Mouse (Mus musculus): ENCODE results near the gene Emc6. TPM values are rescaled to one million over a fixed set of nuclear protein-coding genes. Genes with fewer than 3 reads are reported as not detected.

Emc6 gene
- polyA plus RNA-seq, 1 experiment from 2014 or later: 133 TPM

DNA sequence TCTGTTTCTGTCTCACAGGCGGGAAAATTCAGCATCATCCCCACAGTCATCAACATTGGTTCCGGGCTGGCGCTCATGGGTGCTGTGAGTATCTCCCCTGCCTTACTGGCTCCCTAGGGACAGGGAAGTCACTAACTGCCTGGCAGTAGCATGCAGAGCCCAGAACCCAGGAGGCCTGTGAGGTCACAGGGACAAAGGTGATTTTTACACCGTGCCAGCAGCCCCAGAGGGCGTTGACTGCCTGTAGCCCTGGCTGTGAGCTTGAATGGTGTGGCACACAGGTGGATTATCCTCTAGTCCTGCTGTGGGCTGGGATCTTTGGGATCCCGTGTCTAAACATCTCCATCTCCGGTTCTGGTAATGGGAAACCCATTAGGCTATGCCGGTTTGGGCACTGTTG is 8.8 kb downstream of the Emc6 start:
- Histone ChIP-seq H3K4me1 (ENCODE audit: control insufficient read depth, insufficient read depth, low read length) (no peaks in the 10 kb centered on the region), H3K4me2 (ENCODE audit: low read length) (no peak overlapping the region), H3K36me3 (ENCODE audit: control insufficient read depth, insufficient read depth, low read length) (no peaks in the 10 kb centered on the region), H3K4me3 (ENCODE audit: low read depth, low read length) (no peak overlapping the region), H3K9me3 (replicated peaks; ENCODE audit: control insufficient read depth, low read length, poor library complexity, severe bottlenecking) (no peaks in the 10 kb centered on the region), H3K9ac (ENCODE audit: low read depth, low read length) (no peak overlapping the region), H3K27me3 (ENCODE audit: control insufficient read depth, insufficient read depth, low read depth, low read length) (no peaks in the 10 kb centered on the region), H3K27ac (ENCODE audit: low read length) (no peak overlapping the region)
- WGBS: 78% methylated on average over 8 of the region's 8 CpGs
- no peak for ATAC-seq

DNA sequence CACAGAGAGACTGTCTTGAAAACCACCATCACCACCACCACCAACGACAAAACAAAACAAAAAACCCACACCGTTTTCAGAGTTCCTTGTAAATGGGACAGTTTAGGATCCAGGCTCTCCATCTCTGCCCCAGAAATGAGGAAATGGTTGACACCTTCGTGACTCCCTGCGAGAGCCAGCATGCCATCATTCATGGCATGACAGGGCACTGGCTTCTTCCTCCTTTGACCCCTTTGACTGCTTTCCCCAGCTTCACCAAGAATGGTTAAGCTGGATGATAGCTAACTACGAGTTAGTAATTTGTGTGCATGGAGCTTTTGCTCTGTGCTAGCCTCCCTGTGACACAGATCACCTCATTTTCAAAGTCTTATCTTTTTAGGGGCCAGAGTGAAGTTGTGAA is 14.6 kb downstream of the Emc6 start:
- Histone ChIP-seq H3K4me1 (ENCODE audit: control insufficient read depth, insufficient read depth, low read length) (0 out of 2 replicates have a peak, but pooled peaks cover 3% of the 10 kb centered on the region), H3K36me3 (ENCODE audit: control insufficient read depth, insufficient read depth, low read length) (no peaks in the 10 kb centered on the region), H3K27ac (ENCODE audit: low read length) (no peak overlapping the region), H3K4me2 (ENCODE audit: low read length) (no peak overlapping the region), H3K9ac (ENCODE audit: low read depth, low read length) (no peak overlapping the region), H3K27me3 (ENCODE audit: control insufficient read depth, insufficient read depth, low read depth, low read length) (peaks cover 17% of the 10 kb centered on the region), H3K4me3 (ENCODE audit: low read depth, low read length) (no peak overlapping the region), H3K9me3 (replicated peaks; ENCODE audit: control insufficient read depth, low read length, poor library complexity, severe bottlenecking) (no peaks in the 10 kb centered on the region)
- WGBS: 82% methylated on average over 5 of the region's 5 CpGs
- no peak for ATAC-seq

- Histone ChIP-seq H3K27me3 (ENCODE audit: control insufficient read depth, insufficient read depth, low read depth, low read length) (peaks cover 17% of the 10 kb centered on the region), H3K9me3 (replicated peaks; ENCODE audit: control insufficient read depth, low read length, poor library complexity, severe bottlenecking) (no peaks in the 10 kb centered on the region), H3K4me3 (ENCODE audit: low read depth, low read length) (no peak overlapping the region), H3K36me3 (ENCODE audit: control insufficient read depth, insufficient read depth, low read length) (no peaks in the 10 kb centered on the region), H3K4me1 (ENCODE audit: control insufficient read depth, insufficient read depth, low read length) (0 out of 2 replicates have a peak, but pooled peaks cover 3% of the 10 kb centered on the region), H3K27ac (ENCODE audit: low read length) (no peak overlapping the region), H3K4me2 (ENCODE audit: low read length) (no peak overlapping the region), H3K9ac (ENCODE audit: low read depth, low read length) (no peak overlapping the region)
- WGBS: 88% methylated on average over 4 of the region's 4 CpGs
- ATAC-seq: no peak
Measured at GRCm38 (mm10) chr11:73161616-73162015, 15.2 kb downstream of the Emc6 start.

- no peak for ATAC-seq
- 24% methylated on average over 6 of the region's 6 CpGs for WGBS
- Histone ChIP-seq H3K4me1 (ENCODE audit: control insufficient read depth, insufficient read depth, low read length) (0 out of 2 replicates have a peak, but pooled peaks cover 3% of the 10 kb centered on the region), H3K4me3 (ENCODE audit: low read depth, low read length) (peak overlapping the region; percentile 41), H3K36me3 (ENCODE audit: control insufficient read depth, insufficient read depth, low read length) (no peaks in the 10 kb centered on the region), H3K27ac (ENCODE audit: low read length) (no peak overlapping the region), H3K9ac (ENCODE audit: low read depth, low read length) (peak overlapping the region; percentile 60; the same call in 1 of the 2 replicates), H3K4me2 (ENCODE audit: low read length) (peak overlapping the region; percentile 80), H3K9me3 (replicated peaks; ENCODE audit: control insufficient read depth, low read length, poor library complexity, severe bottlenecking) (no peaks in the 10 kb centered on the region), H3K27me3 (ENCODE audit: control insufficient read depth, insufficient read depth, low read depth, low read length) (peaks cover 17% of the 10 kb centered on the region)
Measured at GRCm38 (mm10) chr11:73160811-73161200, 16.0 kb downstream of the Emc6 start.

- ATAC-seq: peak; percentile 67
- Histone ChIP-seq H3K9me3 (replicated peaks; ENCODE audit: control insufficient read depth, low read length, poor library complexity, severe bottlenecking) (no peaks in the 10 kb centered on the region), H3K4me3 (ENCODE audit: low read depth, low read length) (peak within 1 kb of the TSS; percentile 41), H3K27ac (ENCODE audit: low read length) (no peak within 1 kb of the TSS), H3K27me3 (ENCODE audit: control insufficient read depth, insufficient read depth, low read depth, low read length) (peaks cover 17% of the 10 kb centered on the region), H3K9ac (ENCODE audit: low read depth, low read length) (peak within 1 kb of the TSS; percentile 60), H3K36me3 (ENCODE audit: control insufficient read depth, insufficient read depth, low read length) (no peaks in the 10 kb centered on the region), H3K4me2 (ENCODE audit: low read length) (peak within 1 kb of the TSS; percentile 80), H3K4me1 (ENCODE audit: control insufficient read depth, insufficient read depth, low read length) (0 out of 2 replicates have a peak, but pooled peaks cover 3% of the 10 kb centered on the region)
- WGBS: 2% methylated on average over 48 of the region's 49 CpGs
Measured at GRCm38 (mm10) chr11:73159957-73160810, 16.7 kb downstream of the Emc6 start, which contains the start of gene P2rx5. TSS of gene P2rx5 (plus strand) at chr11:73160421.

DNA sequence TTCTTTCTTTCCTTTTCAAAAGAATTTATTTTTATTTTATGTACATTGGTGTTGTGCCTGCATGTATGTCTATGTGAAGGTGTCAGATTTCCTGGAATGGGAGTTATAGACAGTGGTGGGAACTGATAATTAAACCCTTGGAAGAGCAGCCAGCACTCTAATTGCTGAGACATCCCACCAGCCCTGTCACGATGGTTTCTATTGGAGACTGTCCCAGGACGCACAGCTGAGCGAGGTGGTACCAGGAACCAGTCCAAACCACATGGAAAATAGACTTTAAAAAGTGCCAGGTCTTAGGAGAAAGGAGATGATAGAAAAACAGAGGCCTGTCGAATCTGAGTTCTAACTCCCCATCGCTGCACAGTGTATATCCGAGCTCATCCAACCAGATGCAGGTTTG is 21.8 kb downstream of the Emc6 start:
- ATAC-seq: no peak
- H3K4me2 ChIP-seq (ENCODE audit: low read length): no peak overlapping the region
- no peak overlapping the region for H3K27ac ChIP-seq (ENCODE audit: low read length)
- no peak overlapping the region for H3K9ac ChIP-seq (ENCODE audit: low read depth, low read length)
- WGBS: 83% methylated on average over 6 of the region's 6 CpGs
- no peaks in the 10 kb centered on the region for H3K4me1 ChIP-seq (ENCODE audit: control insufficient read depth, insufficient read depth, low read length)
- H3K4me3 ChIP-seq (ENCODE audit: low read depth, low read length): no peak overlapping the region
- H3K36me3 ChIP-seq (ENCODE audit: control insufficient read depth, insufficient read depth, low read length): no peaks in the 10 kb centered on the region
- no peaks in the 10 kb centered on the region for H3K9me3 ChIP-seq (replicated peaks; ENCODE audit: control insufficient read depth, low read length, poor library complexity, severe bottlenecking)
- H3K27me3 ChIP-seq (ENCODE audit: control insufficient read depth, insufficient read depth, low read depth, low read length): peaks cover 4% of the 10 kb centered on the region

DNA sequence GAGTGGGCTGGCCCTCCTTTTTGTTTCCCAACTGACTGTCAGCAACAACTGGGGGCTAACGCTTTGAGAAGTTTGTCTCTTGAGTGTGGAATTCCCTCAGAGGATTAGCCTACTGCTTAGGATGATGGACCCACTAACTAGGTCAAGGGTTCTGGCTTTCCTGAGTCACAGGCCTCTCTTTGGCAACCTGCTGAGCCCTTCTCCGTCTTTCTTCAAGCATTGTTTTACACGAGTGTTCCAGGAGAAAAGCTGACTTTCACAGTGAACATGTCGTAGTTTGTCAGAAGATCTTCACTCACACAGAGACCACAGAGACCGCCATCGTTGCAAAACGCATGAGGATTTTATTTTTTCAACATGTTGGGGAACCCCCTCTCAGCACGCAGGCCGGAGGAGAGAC is 28.6 kb downstream of the Emc6 start:
- Histone ChIP-seq H3K27ac (ENCODE audit: low read length) (no peak overlapping the region), H3K36me3 (ENCODE audit: control insufficient read depth, insufficient read depth, low read length) (no peaks in the 10 kb centered on the region), H3K4me2 (ENCODE audit: low read length) (no peak overlapping the region), H3K4me1 (ENCODE audit: control insufficient read depth, insufficient read depth, low read length) (no peaks in the 10 kb centered on the region), H3K27me3 (ENCODE audit: control insufficient read depth, insufficient read depth, low read depth, low read length) (no peaks in the 10 kb centered on the region), H3K9ac (ENCODE audit: low read depth, low read length) (no peak overlapping the region), H3K9me3 (replicated peaks; ENCODE audit: control insufficient read depth, low read length, poor library complexity, severe bottlenecking) (no peaks in the 10 kb centered on the region), H3K4me3 (ENCODE audit: low read depth, low read length) (no peak overlapping the region)
- no peak for ATAC-seq
- WGBS: 67% methylated on average over 9 of the region's 9 CpGs

- Histone ChIP-seq H3K9me3 (replicated peaks; ENCODE audit: control insufficient read depth, low read length, poor library complexity, severe bottlenecking) (no peaks in the 10 kb centered on the region), H3K27ac (ENCODE audit: low read length) (no peak overlapping the region), H3K27me3 (ENCODE audit: control insufficient read depth, insufficient read depth, low read depth, low read length) (no peaks in the 10 kb centered on the region), H3K9ac (ENCODE audit: low read depth, low read length) (no peak overlapping the region), H3K4me1 (ENCODE audit: control insufficient read depth, insufficient read depth, low read length) (no peaks in the 10 kb centered on the region), H3K4me3 (ENCODE audit: low read depth, low read length) (no peak overlapping the region), H3K4me2 (ENCODE audit: low read length) (no peak overlapping the region), H3K36me3 (ENCODE audit: control insufficient read depth, insufficient read depth, low read length) (no peaks in the 10 kb centered on the region)
- ATAC-seq: no peak
- 62% methylated on average over 7 of the region's 7 CpGs for WGBS
Measured at GRCm38 (mm10) chr11:73146975-73147365, 29.9 kb downstream of the Emc6 start.
